Mouse (Mus musculus): ENCODE data around the gene Hipk1. TPM values are rescaled to one million over a fixed set of nuclear protein-coding genes. Genes with fewer than 3 reads are reported as not detected.

Hipk1 gene
- polyA plus RNA-seq, 1 experiment: 54.0 TPM

DNA sequence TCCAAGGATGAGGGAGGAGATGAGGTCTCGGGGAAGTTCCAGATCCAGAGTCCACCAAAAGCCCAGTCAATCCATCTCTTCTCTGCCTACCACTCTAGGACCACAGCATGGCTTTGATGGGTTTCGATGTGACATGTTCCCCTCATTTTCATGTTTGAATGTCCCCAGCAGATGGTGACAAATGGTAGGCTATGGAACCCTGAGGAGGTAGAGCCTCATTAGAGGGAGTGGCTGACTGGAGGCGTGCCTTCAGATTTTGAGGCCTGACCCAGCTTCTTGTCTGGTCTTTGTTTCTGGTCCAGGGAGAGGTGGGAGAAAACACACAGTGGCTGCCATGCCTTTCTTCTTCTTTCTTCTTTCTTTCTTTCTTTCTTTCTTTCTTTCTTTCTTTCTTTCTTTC lies 100.9 kb downstream of the Hipk1 start:
- H3K27ac ChIP-seq (replicated peaks; ENCODE audit: low read depth, low read length): no peak overlapping the region
- no peaks in the 10 kb centered on the region for H3K4me1 ChIP-seq (ENCODE audit: control insufficient read depth, insufficient read depth, insufficient read length, low read length)
- H3K4me3 ChIP-seq (ENCODE audit: insufficient read depth, low read depth, low read length): no peak overlapping the region

Other genes starting within 250 kb of the Hipk1 start
- not detected in 2 replicates for gene Syt6, start 216.3 kb downstream of the Hipk1 start, polyA plus RNA-seq (2012; ENCODE audit: insufficient read depth, insufficient read length, missing spikeins)
- 0.83 and 4.2 TPM in 2 replicates for gene Atg4a-ps, start 145.5 kb downstream of the Hipk1 start, polyA plus RNA-seq (2012; ENCODE audit: insufficient read depth, insufficient read length, missing spikeins)
- gene Olfml3, start 53.6 kb downstream of the Hipk1 start, polyA plus RNA-seq (2012; ENCODE audit: insufficient read depth, insufficient read length, missing spikeins): 1.3 and 2.5 TPM in 2 replicates
- not detected in 2 replicates for gene Gm10964, start 52.2 kb downstream of the Hipk1 start, polyA plus RNA-seq (2012; ENCODE audit: insufficient read depth, insufficient read length, missing spikeins)
- 6.9 and 8.4 TPM in 2 replicates for gene Dclre1b, start 17.9 kb upstream of the Hipk1 start, polyA plus RNA-seq (2012; ENCODE audit: insufficient read depth, insufficient read length, missing spikeins)
- 8.6 and 10.6 TPM in 2 replicates for gene Ap4b1, start 18.0 kb upstream of the Hipk1 start, polyA plus RNA-seq (2012; ENCODE audit: insufficient read depth, insufficient read length, missing spikeins)
- not detected in 2 replicates for gene Gm43064, start 18.0 kb upstream of the Hipk1 start, polyA plus RNA-seq (2012; ENCODE audit: insufficient read depth, insufficient read length, missing spikeins)
- gene Bcl2l15, start 41.0 kb upstream of the Hipk1 start, polyA plus RNA-seq (2012; ENCODE audit: insufficient read depth, insufficient read length, missing spikeins): not detected in 2 replicates
- 0.67 and 1.9 TPM in 2 replicates for gene Ptpn22, start 68.2 kb upstream of the Hipk1 start, polyA plus RNA-seq (2012; ENCODE audit: insufficient read depth, insufficient read length, missing spikeins)
- gene Rsbn1, start 122.6 kb upstream of the Hipk1 start, polyA plus RNA-seq (2012; ENCODE audit: insufficient read depth, insufficient read length, missing spikeins): 6.4 and 7.6 TPM in 2 replicates
- 5.4 and 7.1 TPM in 2 replicates for gene Phtf1, start 176.5 kb upstream of the Hipk1 start, polyA plus RNA-seq (2012; ENCODE audit: insufficient read depth, insufficient read length, missing spikeins)